Mouse (Mus musculus) layer of hippocampus, adult 2 months (tissue): ENCODE measurements at regions not wholly inside any gene's neighbourhood (a gene's known extent, or its start where the extent isn't known, plus 50 kb on each side); places are given as distances from the start of the nearest gene placed in this dataset.
A peak's percentile ranks its signal among the peaks of the same experiment; 100 is the strongest.

ENCODE experiments used
- DNase-seq, 2 experiments: peaks; one replicate each; pipeline ENCODE4 v3.0.0; 2022; ENCODE audit warnings: low spot score in 2 of 2
- H3K27ac ChIP-seq: fragments of 200-600 bp; 2 replicates; pipeline ENCODE4 v1.8.1; 2022
- H3K4me3 ChIP-seq: fragments of 200-600 bp; 2 replicates; pipeline ENCODE4 v1.8.1; 2022; ENCODE audit warnings: mild to moderate bottlenecking
- CTCF ChIP-seq: fragments of 200-600 bp; conservative IDR thresholded peaks from 2 replicates; pipeline ENCODE4 v1.8.1; 2022; ENCODE audit warnings: antibody characterized with exemption, mild to moderate bottlenecking, moderate library complexity

- Histone ChIP-seq H3K4me3 (no peak overlapping the region), H3K27ac (peak overlapping the region; percentile 11; the same call in 1 of the 2 replicates)
- no peak for TF ChIP-seq CTCF
- DNase-seq: peak in 1 of 2 experiments; percentile 18
Measured at GRCm38 (mm10) chr9:30716421-30717170, 205.7 kb downstream of the Adamts15 start.

GRCm38 (mm10) chr9:30710131-30710530, 212.1 kb downstream of the Adamts15 start:
- Histone ChIP-seq H3K27ac (peak overlapping the region; percentile 18; the same call in 1 of the 2 replicates), H3K4me3 (no peak overlapping the region)
- TF ChIP-seq CTCF: no peak
- peak in 1 of 2 experiments; percentile 17 for DNase-seq

- TF ChIP-seq CTCF: no peak
- no peak overlapping the region for H3K4me3 ChIP-seq
- no peak for DNase-seq
- H3K27ac ChIP-seq: no peak overlapping the region
Measured at GRCm38 (mm10) chr9:30699848-30700247, 222.4 kb downstream of the Adamts15 start.

GRCm38 (mm10) chr9:30697533-30697932, 224.7 kb downstream of the Adamts15 start:
- TF ChIP-seq CTCF: no peak

GRCm38 (mm10) chr9:30668095-30668494, 241.2 kb downstream of the Snx19 start:
- no peak for DNase-seq
- no peak for TF ChIP-seq CTCF
- H3K27ac ChIP-seq: no peak overlapping the region
- no peak overlapping the region for H3K4me3 ChIP-seq

More at GRCm38 (mm10) chr9:30697533-30697932, 224.7 kb downstream of the Adamts15 start:
- no peak overlapping the region for H3K4me3 ChIP-seq
- no peak overlapping the region for H3K27ac ChIP-seq
- DNase-seq: no peak

- no peak overlapping the region for H3K4me3 ChIP-seq
- DNase-seq: no peak
- H3K27ac ChIP-seq: no peak overlapping the region
- no peak for TF ChIP-seq CTCF
Measured at GRCm38 (mm10) chr9:30662456-30662855, 235.5 kb downstream of the Snx19 start.

- no peak for TF ChIP-seq CTCF
- no peak for DNase-seq
- Histone ChIP-seq H3K27ac (no peak overlapping the region), H3K4me3 (no peak overlapping the region)
Measured at GRCm38 (mm10) chr9:30653961-30654360, 227.1 kb downstream of the Snx19 start.

- no peak for DNase-seq
- no peak overlapping the region for H3K27ac ChIP-seq
- no peak overlapping the region for H3K4me3 ChIP-seq
- no peak for TF ChIP-seq CTCF
Measured at GRCm38 (mm10) chr9:30653210-30653609, 226.3 kb downstream of the Snx19 start.

GRCm38 (mm10) chr9:30649392-30650054, 222.6 kb downstream of the Snx19 start:
- H3K27ac ChIP-seq: peak overlapping the region; percentile 72
- H3K4me3 ChIP-seq: peak overlapping the region; percentile 26; the same call in 1 of the 2 replicates
- TF ChIP-seq CTCF: no peak
- peak; percentile 29 to 54 for DNase-seq

GRCm38 (mm10) chr9:30633741-30634470, 207.0 kb downstream of the Snx19 start:
- Histone ChIP-seq H3K27ac (no peak overlapping the region), H3K4me3 (no peak overlapping the region)

GRCm38 (mm10) chr9:30632164-30633146, 205.5 kb downstream of the Snx19 start:
- no peak overlapping the region for H3K27ac ChIP-seq
- no peak for TF ChIP-seq CTCF
- no peak overlapping the region for H3K4me3 ChIP-seq
- DNase-seq: no peak

More at GRCm38 (mm10) chr9:30633741-30634470, 207.0 kb downstream of the Snx19 start:
- DNase-seq: no peak
- TF ChIP-seq CTCF: no peak

GRCm38 (mm10) chr9:30625635-30626034, 198.7 kb downstream of the Snx19 start:
- Histone ChIP-seq H3K27ac (no peak overlapping the region), H3K4me3 (no peak overlapping the region)
- TF ChIP-seq CTCF: no peak
- no peak for DNase-seq
